Mouse (Mus musculus) induced T-regulatory cell, adult 2 months (primary cell): Measurements from ENCODE around the gene Ensa.
"Not testable (repeated sequence)": the region's sequence is repeated elsewhere in the genome, so short reads cannot be mapped to it uniquely, and the experiment has no call there.

ENCODE experiments used
- DNase-seq: peaks from one replicate; pipeline ENCODE4 v3.0.0-alpha.2; 2012; ENCODE audit warnings: low read depth

The Ensa gene

GRCm38 (mm10) chr3:95645313-95646235 lies 20.8 kb downstream of the Ensa start:
- peak; percentile 86 for DNase-seq

- DNase-seq = no peak
These were observed 23.2 kb downstream of the Ensa start for GRCm38 (mm10) chr3:95648016-95648415.

GRCm38 (mm10) chr3:95650276-95651032 lies 25.7 kb downstream of the Ensa start:
- DNase-seq = peak; percentile 75

DNA sequence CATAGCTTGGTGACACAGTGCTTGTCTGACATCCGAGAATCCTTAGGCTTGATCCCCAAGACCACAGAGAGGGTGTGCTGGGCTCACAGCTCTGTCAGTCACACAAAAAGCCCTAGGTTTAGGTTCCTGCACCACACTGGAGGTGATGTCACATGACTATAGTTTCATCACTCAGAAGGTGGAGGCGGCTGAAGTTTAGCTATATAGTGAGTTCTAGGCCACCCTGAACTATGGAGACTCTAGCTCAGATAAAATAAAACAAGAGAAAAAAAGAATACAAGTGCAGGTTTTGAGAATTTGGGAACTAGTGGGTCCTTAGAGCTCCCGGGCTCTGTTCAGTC lies 26.2 kb downstream of the Ensa start:
- DNase-seq = no peak

- peak; percentile 55 for DNase-seq
These were observed 26.8 kb downstream of the Ensa start for GRCm38 (mm10) chr3:95651391-95652203.

DNA sequence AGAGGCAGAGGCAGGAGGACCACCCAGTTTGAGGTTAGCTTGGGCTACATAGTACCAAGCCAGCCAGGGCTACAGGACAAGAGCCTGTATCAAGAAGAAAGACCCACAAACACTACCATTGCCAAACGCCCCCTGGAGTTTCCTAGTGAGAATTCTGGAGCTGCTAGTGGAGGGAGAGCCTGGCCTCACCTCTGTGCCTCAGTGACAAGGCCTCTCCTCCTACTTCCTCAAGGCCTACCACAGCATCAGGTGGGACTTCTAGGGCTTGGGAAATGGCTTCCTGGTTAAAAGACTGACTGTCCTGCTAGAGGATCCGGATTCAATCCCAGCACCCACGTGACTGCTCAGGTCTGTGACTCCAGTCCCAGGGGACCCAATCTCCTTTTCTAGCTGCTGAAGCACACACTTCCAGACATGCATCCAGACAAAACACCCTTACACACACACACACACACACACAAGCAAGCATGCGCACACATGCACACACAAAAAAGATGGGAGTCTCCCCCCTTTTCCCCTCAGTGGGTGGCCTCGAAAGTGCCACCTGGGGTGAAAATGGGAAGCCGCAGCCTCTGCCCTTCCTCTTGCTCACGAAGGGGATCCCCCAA lies 27.5 kb downstream of the Ensa start:
- peak; percentile 70 for DNase-seq

DNA sequence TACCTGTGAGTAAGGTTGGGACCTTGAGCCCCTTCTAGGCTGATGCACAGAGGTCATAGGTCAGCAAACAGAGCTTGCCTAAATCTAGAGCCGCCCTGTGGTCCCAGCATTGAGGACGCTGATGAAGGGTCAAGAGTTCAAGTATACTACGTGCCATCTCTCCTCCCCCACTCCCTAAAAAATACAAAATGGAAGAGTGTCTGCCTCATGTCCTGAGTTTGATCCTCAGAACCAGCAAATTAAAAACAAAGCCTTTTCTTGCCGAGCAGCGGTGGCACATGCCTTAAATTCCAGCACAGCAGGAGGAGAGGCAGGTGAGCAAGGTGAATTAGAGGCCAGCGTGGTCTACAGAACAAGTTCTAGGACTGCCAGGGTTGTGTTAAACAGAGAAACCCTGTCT lies 28.1 kb downstream of the Ensa start:
- DNase-seq = no peak

DNA sequence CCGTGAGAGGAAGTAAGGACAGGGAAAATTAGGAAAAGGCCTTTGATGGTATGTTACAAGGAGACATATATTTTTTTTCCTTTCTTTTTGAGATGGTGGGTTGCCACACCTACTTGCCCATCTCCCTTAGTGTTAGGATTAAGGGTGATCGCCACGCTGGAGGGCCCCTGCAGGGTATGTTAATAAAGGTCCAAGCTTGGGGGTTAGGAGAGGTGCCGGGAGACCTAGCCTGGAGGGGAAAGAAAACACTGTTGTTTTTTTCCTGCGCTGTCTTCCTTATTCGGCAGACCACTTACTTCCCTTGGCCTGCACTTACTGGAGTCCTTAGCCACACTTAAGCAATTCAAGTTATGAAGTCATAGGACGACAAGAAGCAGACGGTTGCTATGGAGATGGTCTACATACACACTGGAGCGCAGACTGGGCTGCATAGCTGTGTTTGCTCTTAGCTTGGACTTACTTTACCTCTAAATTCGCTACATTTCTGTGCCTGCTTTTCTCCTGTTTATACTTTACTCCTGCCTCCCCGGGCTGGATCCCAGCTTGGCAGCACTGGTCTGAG lies 28.8 kb downstream of the Ensa start:
- DNase-seq = no peak

- not testable (repeated sequence) for DNase-seq
These were observed 29.6 kb downstream of the Ensa start for GRCm38 (mm10) chr3:95654371-95654770.

DNA sequence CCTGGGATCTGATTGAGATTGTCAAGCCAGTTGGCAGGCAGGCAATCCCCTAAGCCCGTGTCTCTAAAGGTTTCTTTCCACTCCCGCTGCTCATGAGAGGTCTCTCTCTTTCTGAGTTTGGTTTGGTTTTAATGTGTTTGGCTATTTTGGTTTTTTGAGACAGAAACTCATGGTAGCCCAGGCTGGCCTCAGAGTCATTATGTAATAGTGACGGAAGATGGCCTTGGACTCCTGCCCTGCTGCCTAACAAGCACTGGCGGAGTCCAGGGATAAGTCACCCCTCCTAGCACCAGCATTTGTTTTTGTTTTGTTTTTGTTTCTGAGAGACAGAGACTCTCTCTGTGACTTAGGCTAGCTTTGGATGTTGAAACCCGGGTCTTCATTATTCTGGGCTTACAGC lies 30.6 kb downstream of the Ensa start:
- no peak for DNase-seq

- DNase-seq = no peak
These were observed 32.3 kb downstream of the Ensa start for GRCm38 (mm10) chr3:95657108-95657507.

- no peak for DNase-seq
These were observed 32.9 kb downstream of the Ensa start for GRCm38 (mm10) chr3:95657711-95658110.

DNA sequence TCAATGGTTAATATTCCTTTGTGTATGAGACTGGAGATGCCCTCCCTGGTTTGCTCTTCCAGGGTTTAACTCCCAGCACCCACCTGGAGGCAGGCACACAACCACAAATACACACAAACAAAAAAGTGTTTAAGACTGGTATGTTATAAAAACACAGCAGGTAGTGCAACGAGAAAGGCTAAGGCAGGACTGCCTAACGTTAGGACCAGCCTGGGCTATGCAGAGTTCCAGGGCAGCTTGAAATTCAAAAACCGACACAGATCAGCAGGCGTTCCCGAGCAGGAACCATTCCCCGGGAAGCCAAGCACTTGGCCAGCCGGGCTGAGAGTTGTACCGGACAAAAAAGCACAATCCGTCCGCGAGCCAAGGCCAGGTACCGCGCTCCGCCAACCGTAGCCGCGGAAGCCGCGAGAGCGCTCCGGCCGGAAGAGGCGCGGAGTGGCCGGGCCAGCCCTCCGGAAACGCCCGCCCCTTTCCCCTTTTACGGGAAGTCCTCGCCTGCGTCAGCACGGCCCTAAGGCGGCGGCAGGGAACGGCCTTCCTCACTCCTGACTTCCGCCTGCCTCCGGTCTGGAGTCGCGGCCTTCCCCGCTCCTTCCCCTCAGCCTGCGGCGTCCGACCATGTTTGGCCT lies 33.6 kb downstream of the Ensa start, which contains the start of gene Mcl1:
TSS of gene Mcl1 (plus strand) at position 553 of the 632 bp plus-strand sequence.
- DNase-seq = peak; percentile 95

DNA sequence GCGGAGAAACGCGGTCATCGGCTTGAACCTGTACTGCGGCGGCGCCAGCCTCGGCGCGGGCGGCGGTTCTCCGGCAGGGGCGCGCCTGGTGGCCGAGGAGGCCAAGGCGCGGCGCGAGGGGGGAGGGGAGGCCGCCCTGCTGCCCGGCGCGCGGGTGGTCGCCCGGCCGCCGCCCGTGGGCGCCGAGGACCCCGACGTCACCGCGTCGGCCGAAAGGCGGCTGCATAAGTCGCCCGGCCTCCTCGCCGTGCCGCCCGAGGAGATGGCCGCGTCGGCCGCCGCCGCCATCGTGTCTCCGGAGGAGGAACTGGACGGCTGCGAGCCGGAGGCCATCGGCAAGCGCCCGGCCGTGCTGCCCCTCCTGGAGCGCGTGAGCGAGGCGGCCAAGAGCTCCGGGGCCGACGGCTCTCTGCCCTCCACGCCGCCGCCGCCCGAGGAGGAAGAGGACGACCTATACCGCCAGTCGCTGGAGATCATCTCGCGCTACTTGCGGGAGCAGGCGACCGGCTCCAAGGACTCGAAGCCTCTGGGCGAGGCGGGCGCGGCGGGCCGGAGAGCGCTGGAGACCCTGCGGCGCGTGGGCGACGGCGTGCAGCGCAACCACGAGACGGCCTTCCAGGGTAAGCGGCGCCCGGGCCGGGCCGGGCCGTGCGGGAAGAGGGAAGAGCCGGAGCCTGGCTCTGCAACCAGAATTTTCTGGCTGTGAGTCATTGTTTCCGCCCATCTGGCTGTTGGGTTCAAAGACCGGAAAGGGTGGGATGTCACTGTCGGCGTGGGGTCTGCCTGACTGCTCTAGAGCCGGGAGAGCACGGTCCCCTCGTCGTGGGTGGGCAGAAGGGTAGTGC lies 34.3 kb downstream of the Ensa start:
- DNase-seq = peak; percentile 89

GRCm38 (mm10) chr3:95659948-95660347 lies 35.2 kb downstream of the Ensa start:
- no peak for DNase-seq

- peak; percentile 51 for DNase-seq
These were observed 36.1 kb downstream of the Ensa start for GRCm38 (mm10) chr3:95660788-95661478.

GRCm38 (mm10) chr3:95661945-95662715 lies 37.3 kb downstream of the Ensa start:
- DNase-seq = peak; percentile 59

- peak; percentile 55 for DNase-seq
These were observed 38.1 kb downstream of the Ensa start for GRCm38 (mm10) chr3:95662724-95663449.
